Mouse (Mus musculus): ENCODE results near the gene Fmn2. TPM values are rescaled to one million over a fixed set of nuclear protein-coding genes. Genes with fewer than 3 reads are reported as not detected.
A peak's percentile ranks its signal among the peaks of the same experiment; 100 is the strongest.

The Fmn2 gene
- polyA plus RNA-seq, 1 experiment from 2014 or later = 7.1 TPM

DNA sequence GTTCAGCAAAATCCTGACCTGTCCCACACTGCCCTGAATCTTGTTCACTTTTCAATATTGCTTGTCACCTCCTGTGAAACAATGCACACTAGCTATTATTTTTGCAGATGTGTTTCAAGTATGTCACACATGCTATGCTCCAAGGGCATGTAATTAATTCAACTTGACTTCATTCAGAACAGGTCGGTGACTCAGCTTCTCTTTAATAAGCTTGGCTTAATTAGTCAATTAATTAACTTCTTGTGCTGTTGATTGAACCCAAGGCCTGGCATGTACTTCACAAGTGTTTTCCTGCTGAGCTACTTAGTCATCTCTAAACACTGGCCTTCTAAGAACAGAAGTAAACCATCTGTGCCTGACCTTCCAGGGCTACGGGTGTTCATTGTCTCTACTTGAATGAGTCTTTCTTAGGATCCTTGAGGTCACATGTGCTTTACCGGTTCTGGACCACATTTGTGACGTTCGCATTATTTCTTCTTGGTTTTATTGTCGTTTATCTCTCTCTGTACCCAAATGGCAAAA is 136.0 kb downstream of the Fmn2 start:
- Histone ChIP-seq H3K9me3 (replicated peaks) (no peaks in the 10 kb centered on the region), H3K4me1 (no peaks in the 10 kb centered on the region), H3K27me3 (no peaks in the 10 kb centered on the region), H3K9ac (no peak overlapping the region), H3K4me3 (no peak overlapping the region), H3K27ac (no peak overlapping the region), H3K4me2 (no peak overlapping the region), H3K36me3 (ENCODE audit: poor library complexity, severe bottlenecking) (no peaks in the 10 kb centered on the region)
- ATAC-seq = peak; percentile 64; the same call in 1 of the 2 replicates
- WGBS = 28% methylated on average over 6 of the region's 6 CpGs

DNA sequence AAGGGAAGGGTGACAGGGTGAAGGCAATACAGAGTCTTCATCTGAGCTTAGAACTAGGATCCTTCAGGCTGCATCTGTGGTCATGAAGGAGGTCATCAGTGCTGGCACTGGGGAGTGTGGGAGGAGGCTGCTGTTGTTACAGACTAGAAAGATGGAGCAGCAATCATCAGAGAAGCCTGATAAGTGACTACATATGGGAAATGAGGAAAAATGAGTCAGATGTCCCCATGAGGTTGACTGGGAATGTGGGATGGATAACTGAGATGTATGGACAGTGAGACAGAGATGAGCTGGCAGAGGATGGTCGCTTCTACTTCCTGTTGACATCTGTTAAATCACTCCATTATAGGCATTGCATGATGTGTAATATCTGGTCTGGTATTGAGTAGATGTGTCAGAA is 139.3 kb downstream of the Fmn2 start:
- Histone ChIP-seq H3K36me3 (ENCODE audit: poor library complexity, severe bottlenecking) (no peaks in the 10 kb centered on the region), H3K4me1 (no peaks in the 10 kb centered on the region), H3K27ac (no peak overlapping the region), H3K9me3 (replicated peaks) (no peaks in the 10 kb centered on the region), H3K4me2 (no peak overlapping the region), H3K4me3 (no peak overlapping the region), H3K9ac (no peak overlapping the region), H3K27me3 (no peaks in the 10 kb centered on the region)
- ATAC-seq = no peak
- 90% methylated on average over 1 of the region's 1 CpGs for WGBS

DNA sequence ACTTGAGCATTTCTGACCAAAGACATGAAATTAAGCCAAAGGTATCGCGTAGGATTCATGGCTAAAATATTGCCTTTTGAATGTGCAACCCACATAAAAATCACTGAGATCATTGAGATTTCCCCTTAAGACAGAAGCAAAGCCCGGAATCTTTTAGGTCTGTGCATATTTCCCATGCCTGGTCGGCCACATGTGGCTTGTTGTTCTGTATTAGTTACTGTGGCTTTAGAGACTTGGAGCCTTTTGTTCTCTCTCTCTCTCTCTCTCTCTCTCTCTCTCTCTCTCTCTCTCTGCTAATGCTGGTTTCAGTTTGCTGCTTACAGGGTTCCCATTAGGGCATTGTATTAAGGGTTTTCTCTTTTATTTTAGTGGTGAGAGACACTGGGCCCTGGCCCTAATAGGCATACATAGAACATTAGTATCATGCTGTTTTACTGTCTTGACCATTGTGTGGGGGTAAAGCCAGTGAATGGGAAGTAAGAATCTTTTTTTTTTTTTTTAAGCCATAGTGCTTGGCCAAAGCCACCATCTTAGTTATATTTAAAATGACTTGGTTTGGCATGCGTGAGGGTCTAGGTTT is 141.9 kb downstream of the Fmn2 start:
- H3K27me3 ChIP-seq = no peaks in the 10 kb centered on the region

DNA sequence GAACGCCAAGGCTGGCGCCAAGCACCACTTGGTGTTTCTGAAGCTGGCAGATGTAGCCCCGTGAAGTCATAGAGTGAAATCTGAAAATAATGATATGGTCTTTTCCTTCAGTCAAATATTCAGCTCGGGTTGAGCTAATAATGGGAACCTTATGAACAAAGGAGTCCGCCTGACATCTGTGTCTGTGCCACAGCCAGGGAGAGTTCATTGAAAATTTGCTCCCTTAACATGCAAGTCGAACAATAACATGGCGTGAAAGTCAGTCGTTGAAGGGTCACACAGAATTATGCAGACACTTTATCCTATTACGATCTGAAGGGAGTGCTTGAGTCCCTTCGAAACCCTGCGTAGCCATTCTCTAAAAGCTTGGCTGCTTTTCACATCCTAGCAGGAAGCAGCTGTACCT is 147.8 kb downstream of the Fmn2 start:
- WGBS = 65% methylated on average over 11 of the region's 11 CpGs
- no peaks in the 10 kb centered on the region for H3K27me3 ChIP-seq
- peaks cover 3% of the 10 kb centered on the region; the same call in 1 of the 2 replicates for H3K4me1 ChIP-seq
- H3K36me3 ChIP-seq (ENCODE audit: poor library complexity, severe bottlenecking) = no peaks in the 10 kb centered on the region
- no peaks in the 10 kb centered on the region for H3K9me3 ChIP-seq (replicated peaks)
- H3K4me3 ChIP-seq = no peak overlapping the region
- no peak overlapping the region for H3K27ac ChIP-seq
- H3K4me2 ChIP-seq = no peak overlapping the region
- H3K9ac ChIP-seq = no peak overlapping the region
- peak; percentile 24; the same call in 1 of the 2 replicates for ATAC-seq

More for the DNA sequence above, 141.9 kb downstream of the Fmn2 start:
- WGBS = 55% methylated on average over 5 of the region's 5 CpGs
- H3K9ac ChIP-seq = no peak overlapping the region
- no peak overlapping the region for H3K4me2 ChIP-seq
- H3K4me1 ChIP-seq = no peaks in the 10 kb centered on the region
- no peaks in the 10 kb centered on the region for H3K36me3 ChIP-seq (ENCODE audit: poor library complexity, severe bottlenecking)
- no peak overlapping the region for H3K4me3 ChIP-seq
- H3K9me3 ChIP-seq (replicated peaks) = no peaks in the 10 kb centered on the region
- no peak for ATAC-seq
- no peak overlapping the region for H3K27ac ChIP-seq

GRCm38 (mm10) chr1:174654565-174654964 is 152.9 kb downstream of the Fmn2 start:
- peaks cover 2% of the 10 kb centered on the region; the same call in 1 of the 2 replicates for H3K4me1 ChIP-seq
- 71% methylated on average over 5 of the region's 5 CpGs for WGBS
- H3K9me3 ChIP-seq (replicated peaks) = no peaks in the 10 kb centered on the region
- no peak overlapping the region for H3K27ac ChIP-seq
- no peak for ATAC-seq
- no peak overlapping the region for H3K9ac ChIP-seq
- H3K36me3 ChIP-seq (ENCODE audit: poor library complexity, severe bottlenecking) = no peaks in the 10 kb centered on the region
- no peak overlapping the region for H3K4me3 ChIP-seq
- H3K4me2 ChIP-seq = no peak overlapping the region
- H3K27me3 ChIP-seq = no peaks in the 10 kb centered on the region

DNA sequence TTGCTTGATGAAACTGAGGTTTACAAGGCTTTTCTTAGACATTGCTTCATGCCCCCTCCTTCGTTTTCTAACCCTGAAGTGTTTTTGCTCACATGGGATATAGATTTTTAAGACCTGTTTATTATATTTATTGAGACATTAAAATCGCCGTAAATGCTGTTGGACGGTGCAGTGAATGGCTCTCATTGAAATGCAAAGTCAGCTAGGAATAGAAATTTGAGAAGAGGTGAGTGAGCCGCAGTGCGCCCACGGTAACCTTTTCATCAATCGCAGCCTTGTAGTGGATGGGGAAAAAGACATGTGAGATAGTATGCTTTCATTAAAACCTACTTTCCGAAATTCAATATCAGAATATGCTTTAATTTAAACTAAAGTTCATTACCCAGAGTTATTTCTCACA is 153.7 kb downstream of the Fmn2 start:
- 73% methylated on average over 9 of the region's 9 CpGs for WGBS
- H3K4me3 ChIP-seq = no peak overlapping the region
- no peak overlapping the region for H3K4me2 ChIP-seq
- no peak overlapping the region for H3K9ac ChIP-seq
- H3K4me1 ChIP-seq = no peaks in the 10 kb centered on the region
- H3K36me3 ChIP-seq (ENCODE audit: poor library complexity, severe bottlenecking) = no peaks in the 10 kb centered on the region
- ATAC-seq = no peak
- no peak overlapping the region for H3K27ac ChIP-seq
- no peaks in the 10 kb centered on the region for H3K27me3 ChIP-seq
- H3K9me3 ChIP-seq (replicated peaks) = no peaks in the 10 kb centered on the region

- Histone ChIP-seq H3K4me2 (no peak overlapping the region), H3K4me1 (no peaks in the 10 kb centered on the region), H3K36me3 (ENCODE audit: poor library complexity, severe bottlenecking) (no peaks in the 10 kb centered on the region), H3K9ac (no peak overlapping the region), H3K27me3 (no peaks in the 10 kb centered on the region), H3K27ac (no peak overlapping the region), H3K4me3 (no peak overlapping the region), H3K9me3 (replicated peaks) (no peaks in the 10 kb centered on the region)
- 92% methylated on average over 4 of the region's 4 CpGs for WGBS
- no peak for ATAC-seq
Observed at GRCm38 (mm10) chr1:174656554-174656953, 154.9 kb downstream of the Fmn2 start.

DNA sequence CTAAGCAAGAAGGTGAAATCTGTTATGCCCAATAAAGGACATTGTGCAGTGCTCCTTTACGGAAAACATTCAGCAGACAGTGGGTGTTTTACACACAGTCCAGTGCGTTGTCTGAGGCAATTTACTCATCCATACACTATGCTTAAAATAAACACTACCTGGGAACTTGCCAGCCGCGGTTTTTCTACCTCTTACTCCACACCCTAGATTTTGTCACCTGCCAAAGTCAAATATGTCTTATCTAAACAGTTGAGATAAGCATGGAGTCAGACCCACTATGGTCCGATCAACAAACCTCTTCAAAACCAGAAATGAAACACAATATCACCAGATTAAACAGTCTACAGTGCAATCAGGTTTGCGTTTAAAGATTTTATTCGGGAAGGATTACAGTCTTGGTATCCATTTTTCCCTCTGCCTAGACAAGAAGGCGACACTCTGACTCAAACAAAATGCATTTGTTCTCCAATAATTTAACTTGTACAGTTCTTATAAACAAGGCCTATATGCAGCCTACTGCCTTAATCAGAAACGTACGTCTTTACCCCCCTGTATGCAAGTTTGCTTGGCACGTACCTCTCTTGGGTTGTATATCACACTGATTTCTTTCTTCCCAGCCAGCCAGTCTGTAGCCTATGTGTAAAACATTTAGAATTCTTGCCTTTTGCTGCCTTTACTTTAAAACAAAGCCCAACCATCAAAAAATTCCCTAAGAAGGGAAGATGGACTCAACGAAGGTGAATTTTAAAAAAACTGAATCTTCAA is 158.0 kb downstream of the Fmn2 start:
- Histone ChIP-seq H3K36me3 (ENCODE audit: poor library complexity, severe bottlenecking) (no peaks in the 10 kb centered on the region), H3K4me1 (no peaks in the 10 kb centered on the region), H3K27me3 (no peaks in the 10 kb centered on the region), H3K9me3 (replicated peaks) (no peaks in the 10 kb centered on the region), H3K27ac (no peak overlapping the region), H3K4me3 (no peak overlapping the region), H3K4me2 (no peak overlapping the region), H3K9ac (no peak overlapping the region)
- ATAC-seq = no peak
- 91% methylated on average over 12 of the region's 12 CpGs for WGBS

- Histone ChIP-seq H3K27me3 (no peaks in the 10 kb centered on the region), H3K4me1 (no peaks in the 10 kb centered on the region), H3K9ac (no peak overlapping the region), H3K4me3 (no peak overlapping the region), H3K27ac (no peak overlapping the region), H3K9me3 (replicated peaks) (no peaks in the 10 kb centered on the region), H3K36me3 (ENCODE audit: poor library complexity, severe bottlenecking) (no peaks in the 10 kb centered on the region), H3K4me2 (no peak overlapping the region)
- no peak for ATAC-seq
Observed at GRCm38 (mm10) chr1:174665116-174665515, 163.5 kb downstream of the Fmn2 start.

GRCm38 (mm10) chr1:174669132-174669531 is 167.5 kb downstream of the Fmn2 start:
- Histone ChIP-seq H3K4me2 (no peak overlapping the region), H3K4me1 (no peaks in the 10 kb centered on the region), H3K4me3 (no peak overlapping the region), H3K9me3 (replicated peaks) (no peaks in the 10 kb centered on the region), H3K27ac (no peak overlapping the region), H3K9ac (no peak overlapping the region), H3K36me3 (ENCODE audit: poor library complexity, severe bottlenecking) (no peaks in the 10 kb centered on the region), H3K27me3 (no peaks in the 10 kb centered on the region)
- no peak for ATAC-seq
- WGBS = 57% methylated on average over 1 of the region's 1 CpGs

- Histone ChIP-seq H3K9me3 (replicated peaks) (no peaks in the 10 kb centered on the region), H3K9ac (no peak overlapping the region), H3K4me3 (no peak overlapping the region), H3K27ac (no peak overlapping the region), H3K27me3 (no peaks in the 10 kb centered on the region), H3K36me3 (ENCODE audit: poor library complexity, severe bottlenecking) (no peaks in the 10 kb centered on the region), H3K4me1 (no peaks in the 10 kb centered on the region), H3K4me2 (no peak overlapping the region)
- WGBS = 95% methylated on average over 8 of the region's 8 CpGs
- ATAC-seq = no peak
Observed at GRCm38 (mm10) chr1:174670846-174671245, 169.2 kb downstream of the Fmn2 start.

DNA sequence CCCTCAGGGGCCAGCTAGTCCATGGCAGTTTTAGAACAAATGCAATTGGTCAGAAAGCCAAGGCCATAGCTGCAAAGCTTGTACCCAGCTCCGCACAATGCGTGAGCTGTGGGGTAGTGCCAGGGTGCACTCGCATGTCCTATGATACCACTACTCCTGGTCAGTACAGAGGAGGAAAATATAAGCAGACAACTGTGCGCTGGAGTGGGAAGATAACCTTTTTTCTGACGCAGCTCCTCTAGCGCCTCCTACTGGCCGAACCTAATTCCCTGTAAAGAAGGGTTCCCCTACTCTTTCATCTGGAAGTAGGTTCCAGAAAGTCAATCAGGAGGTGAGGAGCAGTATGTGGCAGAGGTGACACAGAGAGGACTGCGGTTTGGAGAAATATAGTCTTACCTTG is 173.0 kb downstream of the Fmn2 start:
- 54% methylated on average over 8 of the region's 8 CpGs for WGBS
- Histone ChIP-seq H3K27ac (no peak overlapping the region), H3K9ac (no peak overlapping the region), H3K4me3 (no peak overlapping the region), H3K27me3 (no peaks in the 10 kb centered on the region), H3K4me2 (no peak overlapping the region), H3K9me3 (replicated peaks) (no peaks in the 10 kb centered on the region), H3K4me1 (no peaks in the 10 kb centered on the region), H3K36me3 (ENCODE audit: poor library complexity, severe bottlenecking) (no peaks in the 10 kb centered on the region)
- ATAC-seq = 0 out of 2 replicates have a peak, but pooled peaks have one; percentile 48
